In the genomic region with DNA sequence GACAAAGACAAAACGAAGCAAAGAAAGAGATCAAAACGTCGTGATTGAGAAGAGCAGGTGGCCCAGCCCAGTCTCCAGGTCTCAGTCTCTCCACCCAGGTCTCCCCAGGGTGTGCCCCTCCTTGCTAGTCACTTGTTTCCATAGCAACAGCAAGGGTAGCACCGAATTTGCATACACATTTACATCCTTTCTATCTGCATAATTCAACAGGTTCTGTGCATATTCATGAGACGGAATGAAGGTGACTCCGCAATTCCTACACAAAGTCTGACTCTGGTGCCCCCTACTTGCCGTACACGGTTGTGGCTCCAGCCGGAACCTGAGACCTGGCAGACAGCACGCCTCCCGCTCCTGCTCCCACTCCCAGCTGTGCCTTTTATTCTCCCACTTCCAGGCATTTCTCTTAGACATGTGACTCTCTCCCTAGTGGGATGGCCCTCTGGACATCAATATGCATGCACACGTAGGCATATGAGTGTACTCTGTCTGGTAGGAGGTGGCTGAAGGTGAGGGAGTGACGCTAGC, we compare ENCODE assay signal across 8 mouse cellular contexts. TPM values are rescaled to one million over a fixed set of nuclear protein-coding genes. Genes with fewer than 3 reads are reported as not detected.
DNase-seq lines count a peak whose midpoint lies in the region; ATAC-seq and TF ChIP-seq lines count a peak whose summit lies in the region.

No protein-coding gene starts in this region.

- peak; percentile 80 for TF ChIP-seq CTCF in heart, adult 2 months (IDR thresholded peaks at IDR 0.05)

- H3K9ac ChIP-seq in heart, adult 2 months (ENCODE audit: low read depth, low read length), result no peak overlapping the region
- H3K9ac ChIP-seq in forebrain, embryonic 13.5 days, result no peak overlapping the region

- intact Hi-C loops in heart, adult 2 months (cut with DNase I), result loop anchor here (5.0 kb wide), 1 partner anchor 95 kb away; no protein-coding TSS in a partner anchor

- TF ChIP-seq EP300 in heart, adult 2 months (IDR thresholded peaks at IDR 0.05; ENCODE audit: insufficient read depth, low read depth, low read length), result no peak

- DNase-seq in heart, adult 2 months, result peak; percentile 60 to 67
- no peak for DNase-seq in heart, adult 8-10 months (ENCODE audit: low spot score)
- DNase-seq in hindbrain, embryonic 10.5 days (ENCODE audit: low spot score), result peak; percentile 79
- DNase-seq in left cerebral cortex, adult 11 months (ENCODE audit: low spot score), result peak; percentile 79
- DNase-seq in lung, postnatal 25 days (ENCODE audit: low spot score), result peak; percentile 75
- DNase-seq in right cerebral cortex, postnatal 10 days (ENCODE audit: low spot score in 2 of 2), result peak; percentile 83 to 86

- no peaks in the 10 kb centered on the region for H3K4me1 ChIP-seq in heart, adult 2 months (ENCODE audit: control insufficient read depth, insufficient read depth, low read length)
- H3K4me1 ChIP-seq in forebrain, embryonic 13.5 days, result peaks cover 59% of the 10 kb centered on the region
- peaks cover 57% of the 10 kb centered on the region for H3K4me1 ChIP-seq in hindbrain, embryonic 10.5 days (replicated peaks)

- H3K4me3 ChIP-seq in heart, adult 2 months, result no peak overlapping the region
- 0 out of 2 replicates have a peak overlapping the region, but pooled peaks have one; percentile 4 for H3K4me3 ChIP-seq in forebrain, embryonic 13.5 days
- H3K4me3 ChIP-seq in hindbrain, embryonic 10.5 days, result peak overlapping the region; percentile 32

- 5% methylated on average over 13 of the region's 13 CpGs for WGBS in heart, adult 2 months
- under 1% methylated on average over 13 of the region's 13 CpGs for WGBS in forebrain, embryonic 13.5 days
- under 1% methylated on average over 13 of the region's 13 CpGs for WGBS in hindbrain, embryonic 10.5 days

- no peak for TF ChIP-seq POLR2A in heart, adult 2 months (IDR thresholded peaks at IDR 0.05; ENCODE audit: insufficient read depth, low read depth, low read length)

- H3K9me3 ChIP-seq in forebrain, embryonic 13.5 days (replicated peaks), result no peaks in the 10 kb centered on the region
- no peaks in the 10 kb centered on the region for H3K9me3 ChIP-seq in hindbrain, embryonic 10.5 days

- H3K36me3 ChIP-seq in heart, adult 2 months (ENCODE audit: control insufficient read depth, insufficient read depth, low read length), result no peaks in the 10 kb centered on the region
- H3K36me3 ChIP-seq in forebrain, embryonic 13.5 days (ENCODE audit: poor library complexity, severe bottlenecking), result peaks cover 17% of the 10 kb centered on the region
- H3K36me3 ChIP-seq in hindbrain, embryonic 10.5 days, result peaks cover 19% of the 10 kb centered on the region

- no peaks in the 10 kb centered on the region for H3K79me2 ChIP-seq in heart, adult 2 months (replicated peaks; ENCODE audit: control insufficient read depth, insufficient read depth, low read length)

- H3K27me3 ChIP-seq in heart, adult 2 months (ENCODE audit: control insufficient read depth, insufficient read depth, low read length), result no peaks in the 10 kb centered on the region
- no peaks in the 10 kb centered on the region; the same call in 1 of the 2 replicates for H3K27me3 ChIP-seq in forebrain, embryonic 13.5 days
- H3K27me3 ChIP-seq in hindbrain, embryonic 10.5 days (ENCODE audit: insufficient read depth, poor library complexity, severe bottlenecking), result peaks cover 28% of the 10 kb centered on the region

- peak; percentile 59; the same call in 1 of the 2 replicates for ATAC-seq in cerebellum, adult (ENCODE audit: insufficient number of reproducible peaks, low FRiP score, low TSS enrichment)
- ATAC-seq in forebrain, embryonic 13.5 days, result peak; percentile 85

- no peak overlapping the region for H3K27ac ChIP-seq in heart, adult 2 months
- H3K27ac ChIP-seq in forebrain, embryonic 13.5 days, result peak overlapping the region; percentile 61; the same call in 1 of the 2 replicates
- peak overlapping the region; percentile 62 for H3K27ac ChIP-seq in hindbrain, embryonic 10.5 days

- H3K4me2 ChIP-seq in forebrain, embryonic 13.5 days, result peak overlapping the region; percentile 48

RNA-seq across cellular contexts. Expression of a gene that starts 6.3 kb away (rescaled TPM):
- total RNA-seq in heart, adult 2 months (2021), result 10 to 100 TPM; 30.1 to 32.3 TPM
- polyA plus RNA-seq in heart, adult 2 months (2012; rRNA removed), result 33.2 and 33.8 TPM in 2 replicates
- 10 to 100 TPM; 29.7 to 35.8 (median 33.3) TPM for total RNA-seq in heart, adult 8-10 months (2022)
- polyA plus RNA-seq in forebrain, embryonic 13.5 days (2015; fragmentation: Nextera tagmentation; extraction: Ambion mirVana), result 80.7 and 83.8 TPM in 2 replicates
- polyA plus RNA-seq in hindbrain, embryonic 10.5 days (2016; fragmentation: Nextera tagmentation; extraction: Ambion mirVana), result 89.7 and 96.6 TPM in 2 replicates

RNA-seq across cellular contexts. Expression of a gene that starts 7.3 kb away (rescaled TPM):
- 10 to 100 TPM; 88.2 to 99.3 TPM for total RNA-seq in heart, adult 2 months (2021)
- 79.9 and 108 TPM in 2 replicates for polyA plus RNA-seq in heart, adult 2 months (2012; rRNA removed)
- 100 to 1,000 TPM in 3 of 4 experiments, 10 to 100 TPM in 1; 95.9 to 110 (median 104) TPM for total RNA-seq in heart, adult 8-10 months (2022)
- 28.1 and 30.7 TPM in 2 replicates for polyA plus RNA-seq in forebrain, embryonic 13.5 days (2015; fragmentation: Nextera tagmentation; extraction: Ambion mirVana)
- 84.3 and 91.4 TPM in 2 replicates for polyA plus RNA-seq in hindbrain, embryonic 10.5 days (2016; fragmentation: Nextera tagmentation; extraction: Ambion mirVana)

RNA-seq across cellular contexts. Expression of a gene that starts 10.2 kb away (rescaled TPM):
- 1 to 10 TPM; 4.1 to 5.4 TPM for total RNA-seq in heart, adult 2 months (2021)
- polyA plus RNA-seq in heart, adult 2 months (2012; rRNA removed), result 8.5 and 11.4 TPM in 2 replicates
- total RNA-seq in heart, adult 8-10 months (2022), result 1 to 10 TPM; 2.2 to 5.3 (median 4.9) TPM
- polyA plus RNA-seq in forebrain, embryonic 13.5 days (2015; fragmentation: Nextera tagmentation; extraction: Ambion mirVana), result 21.1 and 21.8 TPM in 2 replicates
- polyA plus RNA-seq in hindbrain, embryonic 10.5 days (2016; fragmentation: Nextera tagmentation; extraction: Ambion mirVana), result 29.7 and 51.6 TPM in 2 replicates

RNA-seq across cellular contexts. Expression of a gene that starts 15.9 kb away (rescaled TPM):
- 10 to 100 TPM; 68.4 to 75.7 TPM for total RNA-seq in heart, adult 2 months (2021)
- polyA plus RNA-seq in heart, adult 2 months (2012; rRNA removed), result 49.1 and 54.3 TPM in 2 replicates
- total RNA-seq in heart, adult 8-10 months (2022), result 10 to 100 TPM; 69.4 to 71.8 (median 70.7) TPM
- 259 and 262 TPM in 2 replicates for polyA plus RNA-seq in forebrain, embryonic 13.5 days (2015; fragmentation: Nextera tagmentation; extraction: Ambion mirVana)
- polyA plus RNA-seq in hindbrain, embryonic 10.5 days (2016; fragmentation: Nextera tagmentation; extraction: Ambion mirVana), result 171 and 232 TPM in 2 replicates

RNA-seq across cellular contexts. Expression of a gene that starts 23.9 kb away (rescaled TPM):
- total RNA-seq in heart, adult 2 months (2021), result not detected
- polyA plus RNA-seq in heart, adult 2 months (2012; rRNA removed), result not detected in 2 replicates
- total RNA-seq in heart, adult 8-10 months (2022), result not detected
- polyA plus RNA-seq in forebrain, embryonic 13.5 days (2015; fragmentation: Nextera tagmentation; extraction: Ambion mirVana), result 0.26 TPM in 2 replicates
- 0.36 and 0.88 TPM in 2 replicates for polyA plus RNA-seq in hindbrain, embryonic 10.5 days (2016; fragmentation: Nextera tagmentation; extraction: Ambion mirVana)
